Mouse (Mus musculus) frontal cortex, postnatal 25 days (tissue): ENCODE data around the gene Hivep3.

Source experiments
- DNase-seq, 2 experiments: peaks; one replicate each; pipeline ENCODE4 v3.0.0; 2022; ENCODE audit warnings: low spot score in 2 of 2

Gene Hivep3

GRCm38 (mm10) chr4:119816620-119817356 lies 83.2 kb downstream of the Hivep3 start:
- DNase-seq: no peak

GRCm38 (mm10) chr4:119825956-119826355 lies 92.4 kb downstream of the Hivep3 start:
- no peak for DNase-seq

- DNase-seq: no peak
Measured at GRCm38 (mm10) chr4:119828386-119828785, 94.8 kb downstream of the Hivep3 start.

GRCm38 (mm10) chr4:119828996-119829395 lies 95.4 kb downstream of the Hivep3 start:
- DNase-seq: no peak

- DNase-seq: no peak
Measured at GRCm38 (mm10) chr4:119833333-119833732, 99.7 kb downstream of the Hivep3 start.

- no peak for DNase-seq
Measured at GRCm38 (mm10) chr4:119833884-119834283, 100.3 kb downstream of the Hivep3 start.

GRCm38 (mm10) chr4:119836181-119836580 lies 102.6 kb downstream of the Hivep3 start:
- no peak for DNase-seq

GRCm38 (mm10) chr4:119837505-119838065 lies 104.0 kb downstream of the Hivep3 start:
- DNase-seq: no peak

- DNase-seq: no peak
Measured at GRCm38 (mm10) chr4:119838308-119838707, 104.7 kb downstream of the Hivep3 start.

- DNase-seq: no peak
Measured at GRCm38 (mm10) chr4:119843294-119843693, 109.7 kb downstream of the Hivep3 start.

GRCm38 (mm10) chr4:119844267-119844666 lies 110.7 kb downstream of the Hivep3 start:
- DNase-seq: no peak

GRCm38 (mm10) chr4:119845596-119846161 lies 112.1 kb downstream of the Hivep3 start:
- DNase-seq: no peak

- no peak for DNase-seq
Measured at GRCm38 (mm10) chr4:119852483-119852882, 118.9 kb downstream of the Hivep3 start.

- DNase-seq: no peak
Measured at GRCm38 (mm10) chr4:119854307-119855144, 120.9 kb downstream of the Hivep3 start.

- no peak for DNase-seq
Measured at GRCm38 (mm10) chr4:119859454-119859853, 125.9 kb downstream of the Hivep3 start.

GRCm38 (mm10) chr4:119861001-119861400 lies 127.4 kb downstream of the Hivep3 start:
- no peak for DNase-seq

GRCm38 (mm10) chr4:119865827-119866455 lies 132.4 kb downstream of the Hivep3 start:
- DNase-seq: no peak

GRCm38 (mm10) chr4:119867132-119867531 lies 133.5 kb downstream of the Hivep3 start:
- no peak for DNase-seq

GRCm38 (mm10) chr4:119870411-119870810 lies 136.8 kb downstream of the Hivep3 start:
- no peak for DNase-seq

- no peak for DNase-seq
Measured at GRCm38 (mm10) chr4:119871441-119871840, 137.9 kb downstream of the Hivep3 start.

GRCm38 (mm10) chr4:119871861-119872582 lies 138.4 kb downstream of the Hivep3 start:
- DNase-seq: no peak
